Mouse (Mus musculus): ENCODE results near the gene Rrm2. TPM values are rescaled to one million over a fixed set of nuclear protein-coding genes. Genes with fewer than 3 reads are reported as not detected.
A peak's percentile ranks its signal among the peaks of the same experiment; 100 is the strongest.

The Rrm2 gene
- polyA plus RNA-seq, 1 experiment from 2014 or later, result 153 TPM

DNA sequence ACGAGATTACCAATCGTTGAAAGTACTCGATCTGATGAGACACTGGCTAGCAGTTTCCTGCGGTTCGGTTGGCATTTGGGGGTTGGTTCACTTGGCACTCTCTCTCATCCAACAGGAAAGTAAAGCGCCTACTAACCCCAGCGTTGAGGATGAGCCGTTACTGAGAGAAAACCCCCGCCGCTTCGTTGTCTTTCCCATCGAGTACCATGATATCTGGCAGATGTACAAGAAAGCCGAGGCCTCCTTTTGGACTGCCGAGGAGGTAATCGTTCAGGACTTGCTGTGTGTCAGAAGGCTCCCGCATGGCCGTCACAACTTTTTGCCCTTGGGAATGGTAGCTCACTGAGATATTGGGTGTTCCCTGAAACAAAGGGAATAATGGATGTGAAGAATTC, 780 bp downstream of the Rrm2 start:
- peak overlapping the region; percentile 86 for H3K9ac ChIP-seq (replicated peaks)
- H3K27ac ChIP-seq, result peak overlapping the region; percentile 77
- peak overlapping the region; percentile 81 for H3K4me2 ChIP-seq (replicated peaks)
- peak overlapping the region; percentile 87 for H3K4me3 ChIP-seq (replicated peaks)
- H3K9me3 ChIP-seq, result no peaks in the 10 kb centered on the region
- under 1% methylated on average over 17 of the region's 17 CpGs for WGBS
- ATAC-seq, result no peak
- H3K27me3 ChIP-seq, result 0 out of 2 replicates have a peak, but pooled peaks cover 4% of the 10 kb centered on the region
- peaks cover 49% of the 10 kb centered on the region for H3K4me1 ChIP-seq (replicated peaks)
- peaks cover 15% of the 10 kb centered on the region; the same call in 1 of the 2 replicates for H3K36me3 ChIP-seq

GRCm38 (mm10) chr12:24709409-24709808, 1.4 kb downstream of the Rrm2 start:
- Histone ChIP-seq H3K4me2 (replicated peaks) (peak overlapping the region; percentile 81), H3K27ac (no peak overlapping the region), H3K9me3 (no peaks in the 10 kb centered on the region), H3K4me1 (replicated peaks) (peaks cover 49% of the 10 kb centered on the region), H3K36me3 (peaks cover 15% of the 10 kb centered on the region; the same call in 1 of the 2 replicates), H3K27me3 (0 out of 2 replicates have a peak, but pooled peaks cover 4% of the 10 kb centered on the region), H3K4me3 (replicated peaks) (peak overlapping the region; percentile 87), H3K9ac (replicated peaks) (peak overlapping the region; percentile 86)
- ATAC-seq, result no peak
- 23% methylated on average over 6 of the region's 6 CpGs for WGBS

- H3K4me1 ChIP-seq (replicated peaks), result peaks cover 49% of the 10 kb centered on the region
- H3K9ac ChIP-seq (replicated peaks), result no peak overlapping the region
These were observed 1.9 kb downstream of the Rrm2 start for GRCm38 (mm10) chr12:24709831-24710508.

DNA sequence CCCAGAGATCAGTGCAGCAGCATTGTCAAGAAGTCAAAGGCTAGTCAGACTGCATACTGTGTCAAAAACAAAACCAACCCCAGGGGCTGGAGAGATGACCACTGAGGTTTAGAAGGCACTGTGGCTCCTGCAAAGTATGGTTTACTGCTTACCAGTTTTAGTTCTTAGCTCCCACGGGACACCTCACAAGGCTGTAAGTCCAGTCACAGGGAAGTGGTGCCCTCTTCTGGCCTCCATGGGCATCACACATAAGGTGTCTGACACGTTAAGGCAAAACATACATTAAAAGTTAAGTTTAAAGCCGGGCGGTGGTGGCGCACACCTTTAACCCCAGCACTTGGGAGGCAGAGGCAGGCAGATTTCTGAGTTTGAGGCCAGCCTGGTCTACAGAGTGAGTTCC, 2.6 kb downstream of the Rrm2 start:
- Histone ChIP-seq H3K9ac (replicated peaks) (no peak overlapping the region), H3K27ac (no peak overlapping the region), H3K9me3 (no peaks in the 10 kb centered on the region), H3K27me3 (0 out of 2 replicates have a peak, but pooled peaks cover 4% of the 10 kb centered on the region), H3K36me3 (peaks cover 15% of the 10 kb centered on the region; the same call in 1 of the 2 replicates), H3K4me1 (replicated peaks) (peaks cover 49% of the 10 kb centered on the region), H3K4me3 (replicated peaks) (peak overlapping the region; percentile 19; the same call in 1 of the 2 replicates), H3K4me2 (replicated peaks) (peak overlapping the region; percentile 81)
- 64% methylated on average over 5 of the region's 5 CpGs for WGBS
- no peak for ATAC-seq

More at GRCm38 (mm10) chr12:24709831-24710508, 1.9 kb downstream of the Rrm2 start:
- ATAC-seq, result no peak
- peak overlapping the region; percentile 87 for H3K4me3 ChIP-seq (replicated peaks)
- 31% methylated on average over 5 of the region's 5 CpGs for WGBS
- H3K9me3 ChIP-seq, result no peaks in the 10 kb centered on the region
- H3K27me3 ChIP-seq, result 0 out of 2 replicates have a peak, but pooled peaks cover 4% of the 10 kb centered on the region
- H3K27ac ChIP-seq, result no peak overlapping the region
- H3K4me2 ChIP-seq (replicated peaks), result peak overlapping the region; percentile 81
- peaks cover 15% of the 10 kb centered on the region; the same call in 1 of the 2 replicates for H3K36me3 ChIP-seq

GRCm38 (mm10) chr12:24712396-24712795, 4.4 kb downstream of the Rrm2 start:
- Histone ChIP-seq H3K9me3 (no peaks in the 10 kb centered on the region), H3K36me3 (peaks cover 15% of the 10 kb centered on the region; the same call in 1 of the 2 replicates), H3K4me3 (replicated peaks) (no peak overlapping the region), H3K9ac (replicated peaks) (no peak overlapping the region), H3K4me1 (replicated peaks) (peaks cover 38% of the 10 kb centered on the region), H3K4me2 (replicated peaks) (no peak overlapping the region), H3K27ac (no peak overlapping the region), H3K27me3 (no peaks in the 10 kb centered on the region)
- no peak for ATAC-seq
- WGBS, result 81% methylated on average over 8 of the region's 8 CpGs

DNA sequence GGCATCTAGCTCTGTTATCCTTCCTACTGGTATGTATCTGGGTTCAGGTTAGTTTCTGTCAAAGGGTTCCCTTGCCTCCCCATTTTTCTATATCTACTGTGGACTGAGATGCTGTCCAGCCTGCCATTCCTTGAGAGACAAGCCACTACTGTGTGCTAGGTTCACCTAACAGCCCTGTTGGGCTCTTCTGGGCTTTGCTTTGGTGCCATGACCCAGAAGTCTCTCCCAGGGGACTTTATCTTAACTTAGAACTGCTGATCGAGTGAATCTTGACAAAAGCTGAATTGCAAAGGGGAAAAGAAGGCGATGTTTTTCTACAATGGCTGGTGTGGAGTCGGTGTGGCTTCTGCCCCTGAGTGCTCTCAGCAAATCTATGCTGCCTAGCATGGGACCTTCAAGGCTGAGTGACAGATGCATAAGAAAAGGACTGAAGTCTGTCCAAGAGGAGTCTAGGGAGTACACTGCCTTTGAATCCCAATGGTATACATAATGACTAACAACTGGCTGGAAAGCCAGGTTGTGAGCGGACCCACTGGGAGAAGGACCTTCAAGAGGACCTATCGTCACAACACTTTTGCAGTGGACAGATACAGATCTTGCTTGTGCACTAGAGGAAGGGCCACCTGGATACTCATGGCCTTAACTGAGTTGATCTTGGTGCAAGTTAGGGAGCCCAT, 6.7 kb downstream of the Rrm2 start:
- Histone ChIP-seq H3K36me3 (peaks cover 15% of the 10 kb centered on the region; the same call in 1 of the 2 replicates), H3K9me3 (no peaks in the 10 kb centered on the region), H3K4me3 (replicated peaks) (no peak overlapping the region), H3K9ac (replicated peaks) (no peak overlapping the region), H3K27me3 (no peaks in the 10 kb centered on the region), H3K27ac (no peak overlapping the region), H3K4me1 (replicated peaks) (peaks cover 22% of the 10 kb centered on the region), H3K4me2 (replicated peaks) (no peak overlapping the region)
- ATAC-seq, result no peak
- WGBS, result 71% methylated on average over 5 of the region's 5 CpGs

DNA sequence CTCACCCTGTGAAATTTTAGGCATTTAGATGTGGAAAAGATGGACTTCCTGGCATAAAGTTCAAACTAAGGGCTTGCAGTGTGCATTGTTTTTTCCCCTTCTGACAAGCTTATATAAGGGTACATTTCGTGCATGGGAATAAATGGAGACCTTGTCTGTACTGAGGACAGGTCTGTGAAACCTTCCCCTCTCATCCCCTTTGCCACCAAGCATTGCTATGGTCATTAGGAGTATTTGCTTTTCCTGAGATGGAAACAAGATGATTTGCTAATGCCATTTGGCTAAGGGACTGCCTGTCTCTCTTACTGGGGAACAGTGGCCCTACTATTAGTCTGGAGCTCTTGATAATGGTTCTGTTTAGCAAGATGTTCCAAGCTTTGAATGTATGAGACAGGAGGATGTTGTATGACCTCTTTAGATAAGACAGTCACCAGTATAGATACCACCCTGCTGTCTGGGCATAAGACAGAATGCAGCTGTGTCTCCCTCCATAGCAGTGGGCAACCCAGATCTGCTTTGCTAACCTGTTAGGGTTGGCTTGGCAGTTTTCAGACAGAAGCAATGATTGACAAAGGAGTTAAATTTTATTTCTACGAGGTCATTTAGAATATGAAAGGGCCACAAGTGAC, 7.3 kb downstream of the Rrm2 start:
- 79% methylated on average over 2 of the region's 2 CpGs for WGBS
- H3K27me3 ChIP-seq, result no peaks in the 10 kb centered on the region
- H3K4me3 ChIP-seq (replicated peaks), result no peak overlapping the region
- no peak overlapping the region for H3K27ac ChIP-seq
- no peak overlapping the region for H3K9ac ChIP-seq (replicated peaks)
- peaks cover 15% of the 10 kb centered on the region; the same call in 1 of the 2 replicates for H3K36me3 ChIP-seq
- H3K9me3 ChIP-seq, result no peaks in the 10 kb centered on the region
- peaks cover 19% of the 10 kb centered on the region for H3K4me1 ChIP-seq (replicated peaks)
- H3K4me2 ChIP-seq (replicated peaks), result no peak overlapping the region
- ATAC-seq, result no peak

GRCm38 (mm10) chr12:24716721-24717301, 8.8 kb downstream of the Rrm2 start:
- Histone ChIP-seq H3K4me1 (replicated peaks) (peaks cover 6% of the 10 kb centered on the region), H3K27me3 (no peaks in the 10 kb centered on the region), H3K27ac (no peak overlapping the region), H3K4me3 (replicated peaks) (no peak overlapping the region), H3K36me3 (peaks cover 9% of the 10 kb centered on the region; the same call in 1 of the 2 replicates), H3K9me3 (no peaks in the 10 kb centered on the region), H3K4me2 (replicated peaks) (no peak overlapping the region), H3K9ac (replicated peaks) (no peak overlapping the region)
- WGBS, result 49% methylated on average over 4 of the region's 4 CpGs
- peak; percentile 83 for ATAC-seq

DNA sequence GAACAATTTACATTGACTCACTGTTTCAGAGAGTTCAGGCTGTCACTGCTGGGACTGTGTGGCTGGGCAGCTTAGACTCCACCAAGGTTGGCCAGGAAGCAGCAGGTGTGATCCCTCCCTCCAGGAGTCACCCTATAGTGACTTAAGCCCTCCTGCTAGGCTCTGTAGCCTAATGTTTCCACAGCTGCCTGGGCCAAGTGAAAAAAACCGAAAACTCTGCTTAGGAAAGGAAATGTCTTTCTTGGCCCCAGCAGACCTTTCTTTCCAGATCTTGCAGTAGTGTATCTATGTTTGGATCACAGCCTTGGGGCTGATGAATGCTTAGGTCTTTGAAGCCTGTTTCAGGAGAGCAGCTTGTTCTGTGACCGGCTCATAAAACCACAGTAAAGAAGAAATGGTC, 15.4 kb downstream of the Rrm2 start:
- ATAC-seq, result no peak
- Histone ChIP-seq H3K27ac (no peak overlapping the region), H3K4me3 (replicated peaks) (no peak overlapping the region), H3K4me2 (replicated peaks) (no peak overlapping the region), H3K36me3 (no peaks in the 10 kb centered on the region), H3K27me3 (no peaks in the 10 kb centered on the region), H3K9ac (replicated peaks) (no peak overlapping the region), H3K9me3 (0 out of 2 replicates have a peak, but pooled peaks cover 4% of the 10 kb centered on the region), H3K4me1 (replicated peaks) (peaks cover 7% of the 10 kb centered on the region)
- 71% methylated on average over 2 of the region's 2 CpGs for WGBS

GRCm38 (mm10) chr12:24723859-24724258, 15.8 kb downstream of the Rrm2 start:
- ATAC-seq, result 0 out of 2 replicates have a peak, but pooled peaks have one; percentile 43
- Histone ChIP-seq H3K4me2 (replicated peaks) (no peak overlapping the region), H3K9ac (replicated peaks) (no peak overlapping the region), H3K36me3 (no peaks in the 10 kb centered on the region), H3K4me1 (replicated peaks) (peaks cover 7% of the 10 kb centered on the region), H3K9me3 (0 out of 2 replicates have a peak, but pooled peaks cover 4% of the 10 kb centered on the region), H3K4me3 (replicated peaks) (no peak overlapping the region), H3K27ac (0 out of 2 replicates have a peak overlapping the region, but pooled peaks have one; percentile 22), H3K27me3 (no peaks in the 10 kb centered on the region)
- 82% methylated on average over 4 of the region's 4 CpGs for WGBS

GRCm38 (mm10) chr12:24724369-24724768, 16.3 kb downstream of the Rrm2 start:
- Histone ChIP-seq H3K27me3 (no peaks in the 10 kb centered on the region), H3K27ac (0 out of 2 replicates have a peak overlapping the region, but pooled peaks have one; percentile 22), H3K4me2 (replicated peaks) (0 out of 2 replicates have a peak overlapping the region, but pooled peaks have one; percentile 19), H3K4me3 (replicated peaks) (no peak overlapping the region), H3K9me3 (peaks cover 6% of the 10 kb centered on the region; the same call in 1 of the 2 replicates), H3K9ac (replicated peaks) (no peak overlapping the region), H3K36me3 (no peaks in the 10 kb centered on the region), H3K4me1 (replicated peaks) (peaks cover 7% of the 10 kb centered on the region)
- ATAC-seq, result peak; percentile 89
- 14% methylated on average over 2 of the region's 2 CpGs for WGBS
